Mouse (Mus musculus): ENCODE results near the gene Zdhhc24. TPM values are rescaled to one million over a fixed set of nuclear protein-coding genes. Genes with fewer than 3 reads are reported as not detected.
A peak's percentile ranks its signal among the peaks of the same experiment; 100 is the strongest.
"Not testable (repeated sequence)": the region's sequence is repeated elsewhere in the genome, so short reads cannot be mapped to it uniquely, and the experiment has no call there.

Zdhhc24 gene
- polyA plus RNA-seq, 1 experiment from 2014 or later: 12.3 TPM

- DNase-seq (ENCODE audit: low spot score): no peak
- no peaks in the 10 kb centered on the region for H3K9me3 ChIP-seq
- no peaks in the 10 kb centered on the region for H3K36me3 ChIP-seq
- H3K27ac ChIP-seq: no peak overlapping the region
- WGBS: 41% methylated on average over 5 of the region's 5 CpGs
- H3K4me1 ChIP-seq: peaks cover 9% of the 10 kb centered on the region
- H3K27me3 ChIP-seq (ENCODE audit: insufficient read depth, poor library complexity, severe bottlenecking): peaks cover 12% of the 10 kb centered on the region; the same call in 1 of the 2 replicates
- H3K4me3 ChIP-seq: no peak overlapping the region
These were observed 28.2 kb upstream of the Zdhhc24 start for GRCm38 (mm10) chr19:4850281-4850680.

DNA sequence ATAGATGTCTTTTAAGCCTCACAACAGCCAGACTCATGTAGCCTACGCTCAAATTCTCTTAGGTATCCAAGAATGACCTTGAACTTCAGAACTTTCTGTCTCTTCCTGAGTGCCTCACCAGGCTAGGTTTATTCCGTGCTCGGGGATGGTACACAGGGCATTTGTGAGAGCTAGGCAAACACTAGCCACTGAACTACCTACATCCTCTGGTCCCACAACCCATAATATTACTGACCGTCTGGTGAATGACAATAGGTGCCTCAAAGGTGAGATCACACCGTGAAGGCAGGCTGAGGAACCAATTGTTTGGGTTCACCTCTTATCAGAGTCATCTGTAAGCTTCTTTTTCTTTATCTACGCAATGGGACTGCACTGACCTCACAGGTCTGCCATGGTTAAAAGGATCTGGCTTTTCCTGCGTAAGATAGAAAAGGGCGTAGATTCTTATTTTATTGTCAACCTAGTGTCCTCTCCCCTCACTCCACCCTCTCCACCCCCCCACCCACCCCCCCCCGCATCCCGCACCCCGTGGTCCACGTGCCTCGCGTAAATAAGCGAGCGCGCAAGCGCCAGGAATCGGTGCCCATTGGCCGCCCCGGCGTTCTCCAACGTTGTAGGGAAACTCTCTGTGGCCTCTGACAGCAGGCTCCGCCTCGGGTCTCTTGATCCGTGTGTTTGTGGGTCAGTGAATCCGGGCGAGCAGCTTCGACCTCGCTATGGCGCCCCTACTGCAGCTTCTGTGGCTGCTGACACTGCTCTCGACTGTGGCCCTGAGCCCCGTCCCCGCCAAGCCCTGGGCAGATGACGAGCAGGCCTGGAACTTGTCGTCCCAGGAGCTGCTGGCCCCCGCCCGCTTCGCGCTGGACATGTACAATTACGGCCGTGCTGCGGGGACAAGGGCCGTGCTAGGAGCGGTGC lies 23.7 kb upstream of the Zdhhc24 start, which contains the start of gene Ctsf:
Gene Ctsf, plus strand, starts transcription at position 579 of the 918 bp plus-strand sequence.
- WGBS: 3% methylated on average over 45 of the region's 45 CpGs
- no peaks in the 10 kb centered on the region for H3K36me3 ChIP-seq
- no peaks in the 10 kb centered on the region for H3K9me3 ChIP-seq
- H3K27ac ChIP-seq: peak within 1 kb of the TSS; percentile 82
- peaks cover 16% of the 10 kb centered on the region for H3K4me1 ChIP-seq
- H3K27me3 ChIP-seq (ENCODE audit: insufficient read depth, poor library complexity, severe bottlenecking): peaks cover 32% of the 10 kb centered on the region
- H3K4me3 ChIP-seq: peak within 1 kb of the TSS; percentile 71
- peak; percentile 90 for DNase-seq (ENCODE audit: low spot score)

- peak overlapping the region; percentile 82 for H3K27ac ChIP-seq
These were observed 23.0 kb upstream of the Zdhhc24 start for GRCm38 (mm10) chr19:4855470-4855820.

DNA sequence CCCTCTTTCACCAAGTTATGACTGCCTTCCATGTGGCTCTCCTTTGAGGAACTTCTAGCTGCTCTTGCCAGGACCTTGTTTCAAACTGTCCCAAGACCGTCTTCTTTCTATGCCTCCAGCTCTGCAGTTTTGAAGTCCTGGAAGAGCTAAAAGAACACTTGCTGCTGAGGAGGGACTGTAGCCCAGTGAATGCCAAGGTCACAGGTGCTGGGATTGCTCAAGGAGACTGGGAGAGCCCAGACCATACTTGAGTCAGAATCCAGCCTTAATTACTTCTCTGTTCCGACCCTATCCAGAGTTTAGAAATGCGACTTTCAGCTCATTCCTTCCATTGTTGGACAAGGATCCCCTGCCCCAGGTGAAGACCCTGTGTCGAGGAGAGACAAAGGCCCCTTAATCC lies 22.5 kb upstream of the Zdhhc24 start:
- peaks cover 24% of the 10 kb centered on the region for H3K27me3 ChIP-seq (ENCODE audit: insufficient read depth, poor library complexity, severe bottlenecking)
- no peaks in the 10 kb centered on the region; the same call in 1 of the 2 replicates for H3K36me3 ChIP-seq
- no peak for DNase-seq (ENCODE audit: low spot score)
- no peaks in the 10 kb centered on the region for H3K9me3 ChIP-seq
- peaks cover 16% of the 10 kb centered on the region for H3K4me1 ChIP-seq
- H3K27ac ChIP-seq: no peak overlapping the region
- H3K4me3 ChIP-seq: peak overlapping the region; percentile 71
- WGBS: 74% methylated on average over 4 of the region's 4 CpGs

More at GRCm38 (mm10) chr19:4855470-4855820, 23.0 kb upstream of the Zdhhc24 start:
- H3K36me3 ChIP-seq: no peaks in the 10 kb centered on the region
- H3K4me3 ChIP-seq: peak overlapping the region; percentile 71
- H3K27me3 ChIP-seq (ENCODE audit: insufficient read depth, poor library complexity, severe bottlenecking): peaks cover 30% of the 10 kb centered on the region
- DNase-seq (ENCODE audit: low spot score): no peak
- no peaks in the 10 kb centered on the region for H3K9me3 ChIP-seq
- WGBS: 2% methylated on average over 14 of the region's 14 CpGs
- H3K4me1 ChIP-seq: peaks cover 16% of the 10 kb centered on the region

GRCm38 (mm10) chr19:4859081-4859480 lies 19.4 kb upstream of the Zdhhc24 start:
- Histone ChIP-seq H3K36me3 (peaks cover 12% of the 10 kb centered on the region), H3K4me1 (peaks cover 16% of the 10 kb centered on the region), H3K4me3 (no peak overlapping the region), H3K27ac (no peak overlapping the region), H3K27me3 (ENCODE audit: insufficient read depth, poor library complexity, severe bottlenecking) (peaks cover 27% of the 10 kb centered on the region), H3K9me3 (no peaks in the 10 kb centered on the region)
- 52% methylated on average over 6 of the region's 6 CpGs for WGBS
- DNase-seq (ENCODE audit: low spot score): peak; percentile 83

DNA sequence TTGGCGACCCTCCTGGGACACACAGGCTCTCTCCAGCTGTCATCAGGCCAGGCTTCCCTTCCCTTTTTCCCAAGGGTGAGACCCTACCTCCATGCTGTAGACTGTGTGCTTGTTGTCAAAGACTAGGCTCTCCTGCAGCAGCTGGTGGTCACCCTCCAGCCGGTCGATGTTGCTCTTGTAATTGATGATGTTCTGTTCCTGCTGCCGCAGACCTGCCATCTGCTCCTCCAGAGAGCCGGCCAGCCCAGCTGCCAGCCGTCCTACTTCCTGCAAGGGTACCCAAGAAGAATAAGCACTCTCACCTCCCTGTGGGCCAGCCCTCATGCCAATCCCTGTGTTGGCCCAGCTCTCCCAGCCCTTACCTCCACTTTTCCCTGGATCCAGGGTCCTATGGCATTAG lies 15.4 kb upstream of the Zdhhc24 start:
- H3K4me1 ChIP-seq: peaks cover 10% of the 10 kb centered on the region; the same call in 1 of the 2 replicates
- DNase-seq (ENCODE audit: low spot score): no peak
- peaks cover 38% of the 10 kb centered on the region for H3K27me3 ChIP-seq (ENCODE audit: insufficient read depth, poor library complexity, severe bottlenecking)
- H3K9me3 ChIP-seq: no peaks in the 10 kb centered on the region
- 84% methylated on average over 6 of the region's 6 CpGs for WGBS
- H3K27ac ChIP-seq: no peak overlapping the region
- no peak overlapping the region for H3K4me3 ChIP-seq
- peaks cover 12% of the 10 kb centered on the region for H3K36me3 ChIP-seq

GRCm38 (mm10) chr19:4865147-4865546 lies 13.3 kb upstream of the Zdhhc24 start:
- peaks cover 46% of the 10 kb centered on the region for H3K27me3 ChIP-seq (ENCODE audit: insufficient read depth, poor library complexity, severe bottlenecking)
- peak overlapping the region; percentile 39 for H3K4me3 ChIP-seq
- peaks cover 3% of the 10 kb centered on the region; the same call in 1 of the 2 replicates for H3K4me1 ChIP-seq
- H3K27ac ChIP-seq: no peak overlapping the region
- no peak for DNase-seq (ENCODE audit: low spot score)
- H3K36me3 ChIP-seq: peaks cover 12% of the 10 kb centered on the region
- H3K9me3 ChIP-seq: no peaks in the 10 kb centered on the region
- 4% methylated on average over 17 of the region's 17 CpGs for WGBS

DNA sequence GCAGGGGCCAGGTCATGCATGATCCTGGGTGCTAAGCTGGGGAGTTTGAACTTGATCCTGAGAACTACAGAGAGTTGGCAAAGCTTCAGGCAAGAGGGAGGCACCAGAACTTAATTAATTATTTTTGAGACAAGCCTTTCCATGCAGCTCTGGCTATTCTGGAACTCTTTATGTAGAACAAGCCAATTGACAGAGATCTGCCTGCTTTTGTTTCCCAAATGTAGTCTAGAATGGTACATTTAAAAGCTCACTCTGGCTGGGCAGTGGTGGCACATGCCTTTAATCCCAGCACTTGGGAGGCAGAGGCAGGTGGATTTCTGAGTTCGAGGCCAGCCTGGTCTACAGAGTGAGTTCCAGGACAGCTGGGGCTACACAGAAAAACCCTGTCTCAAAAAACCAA lies 3.9 kb upstream of the Zdhhc24 start:
- peaks cover 11% of the 10 kb centered on the region for H3K27me3 ChIP-seq (ENCODE audit: insufficient read depth, poor library complexity, severe bottlenecking)
- not testable (repeated sequence) for H3K27ac ChIP-seq; H3K9me3 ChIP-seq; DNase-seq (ENCODE audit: low spot score); H3K36me3 ChIP-seq; H3K4me3 ChIP-seq
- peaks cover 25% of the 10 kb centered on the region for H3K4me1 ChIP-seq
- WGBS: 67% methylated on average over 1 of the region's 1 CpGs

GRCm38 (mm10) chr19:4876241-4876640 lies 2.2 kb upstream of the Zdhhc24 start:
- DNase-seq (ENCODE audit: low spot score): no peak
- no peaks in the 10 kb centered on the region for H3K36me3 ChIP-seq
- WGBS: 87% methylated on average over 2 of the region's 4 CpGs
- no peak overlapping the region for H3K27ac ChIP-seq
- no peak overlapping the region for H3K4me3 ChIP-seq
- peaks cover 27% of the 10 kb centered on the region for H3K4me1 ChIP-seq
- H3K9me3 ChIP-seq: no peaks in the 10 kb centered on the region
- peaks cover 11% of the 10 kb centered on the region for H3K27me3 ChIP-seq (ENCODE audit: insufficient read depth, poor library complexity, severe bottlenecking)

GRCm38 (mm10) chr19:4876755-4877154 lies 1.7 kb upstream of the Zdhhc24 start:
- 63% methylated on average over 3 of the region's 3 CpGs for WGBS
- H3K27me3 ChIP-seq (ENCODE audit: insufficient read depth, poor library complexity, severe bottlenecking): peaks cover 8% of the 10 kb centered on the region; the same call in 1 of the 2 replicates
- DNase-seq (ENCODE audit: low spot score): no peak
- H3K4me1 ChIP-seq: peaks cover 30% of the 10 kb centered on the region
- no peak overlapping the region for H3K4me3 ChIP-seq
- no peak overlapping the region for H3K27ac ChIP-seq
- no peaks in the 10 kb centered on the region for H3K36me3 ChIP-seq
- H3K9me3 ChIP-seq: no peaks in the 10 kb centered on the region

DNA sequence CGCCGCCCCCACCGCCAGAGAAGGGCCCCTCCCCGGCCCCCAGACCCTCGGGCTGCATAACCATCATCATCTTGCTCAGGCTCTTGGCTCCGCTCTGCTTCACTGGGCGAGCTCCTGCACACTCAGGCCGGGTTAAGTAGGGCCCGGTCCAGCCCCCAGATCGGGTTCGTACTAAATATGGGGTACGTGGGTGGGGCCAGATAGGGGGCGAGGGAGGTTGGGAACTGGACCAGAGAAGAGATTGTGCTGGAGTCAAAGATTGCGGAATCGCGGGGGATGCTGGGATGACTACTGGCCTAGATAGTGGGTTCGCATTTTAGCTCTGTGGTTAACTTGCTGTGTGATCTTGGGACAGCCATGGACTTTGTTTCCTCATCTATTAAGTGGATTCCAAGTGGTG lies 683 bp upstream of the Zdhhc24 start, which contains the start of gene Actn3:
Gene Actn3, minus strand, starts transcription at position 125 of the 400 bp plus-strand sequence.
- Histone ChIP-seq H3K4me3 (peak within 1 kb of the TSS; percentile 95), H3K4me1 (peaks cover 30% of the 10 kb centered on the region), H3K36me3 (0 out of 2 replicates have a peak, but pooled peaks cover 5% of the 10 kb centered on the region), H3K9me3 (no peaks in the 10 kb centered on the region), H3K27me3 (ENCODE audit: insufficient read depth, poor library complexity, severe bottlenecking) (peaks cover 3% of the 10 kb centered on the region; the same call in 1 of the 2 replicates), H3K27ac (peak within 1 kb of the TSS; percentile 87)
- DNase-seq (ENCODE audit: low spot score): no peak
- WGBS: 2% methylated on average over 17 of the region's 17 CpGs

DNA sequence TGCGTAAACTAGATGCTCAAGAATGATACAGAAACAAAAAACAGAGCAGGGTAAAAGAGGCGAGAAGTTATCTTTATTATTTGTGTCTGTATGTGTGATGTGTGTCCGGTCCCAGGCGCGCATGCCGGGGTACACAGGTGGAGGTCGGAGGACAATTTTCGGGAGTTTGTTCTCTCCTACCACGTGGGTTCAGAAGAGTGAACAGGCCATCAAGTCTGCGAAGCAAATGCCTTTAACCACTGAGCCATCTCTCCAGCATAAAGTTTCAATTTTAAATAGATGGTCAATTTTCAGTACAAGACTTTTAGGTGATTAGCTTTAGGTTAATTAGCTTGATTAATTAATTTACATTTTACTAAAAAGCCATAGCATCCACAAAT lies 846 bp downstream of the Zdhhc24 start:
- H3K4me1 ChIP-seq: peaks cover 30% of the 10 kb centered on the region
- H3K9me3 ChIP-seq: no peaks in the 10 kb centered on the region
- H3K27ac ChIP-seq: no peak overlapping the region
- peaks cover 8% of the 10 kb centered on the region; the same call in 1 of the 2 replicates for H3K36me3 ChIP-seq
- 70% methylated on average over 10 of the region's 10 CpGs for WGBS
- peaks cover 3% of the 10 kb centered on the region; the same call in 1 of the 2 replicates for H3K27me3 ChIP-seq (ENCODE audit: insufficient read depth, poor library complexity, severe bottlenecking)
- peak overlapping the region; percentile 95 for H3K4me3 ChIP-seq
- DNase-seq (ENCODE audit: low spot score): no peak

DNA sequence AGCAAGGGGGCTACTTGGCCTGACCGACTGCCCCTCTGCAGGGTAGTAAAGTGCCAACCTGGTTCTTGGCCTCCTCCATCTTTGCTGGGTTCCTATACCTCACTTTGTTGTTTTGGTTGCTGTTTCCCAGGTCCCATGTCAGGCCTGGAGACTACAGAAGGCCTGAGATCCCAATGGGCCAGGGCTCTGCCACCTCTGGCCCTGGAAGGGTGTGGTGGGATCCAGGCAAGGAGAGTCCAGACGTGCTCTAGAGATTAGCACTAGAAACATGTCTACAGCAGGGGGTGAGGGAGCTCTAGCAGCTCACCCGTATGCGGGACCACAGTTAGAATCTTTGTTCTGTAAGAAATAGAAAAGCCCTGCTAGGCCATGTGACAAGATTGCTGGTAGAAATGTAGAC lies 5.5 kb downstream of the Zdhhc24 start:
- DNase-seq (ENCODE audit: low spot score): no peak
- H3K27ac ChIP-seq: no peak overlapping the region
- no peaks in the 10 kb centered on the region for H3K9me3 ChIP-seq
- WGBS: 81% methylated on average over 4 of the region's 4 CpGs
- peaks cover 3% of the 10 kb centered on the region; the same call in 1 of the 2 replicates for H3K27me3 ChIP-seq (ENCODE audit: insufficient read depth, poor library complexity, severe bottlenecking)
- 0 out of 2 replicates have a peak, but pooled peaks cover 6% of the 10 kb centered on the region for H3K4me1 ChIP-seq
- peaks cover 8% of the 10 kb centered on the region; the same call in 1 of the 2 replicates for H3K36me3 ChIP-seq
- no peak overlapping the region for H3K4me3 ChIP-seq
